Mouse (Mus musculus) limb, embryonic 14.5 days (tissue): ENCODE measurements around the gene Ercc8. TPM values are rescaled to one million over a fixed set of nuclear protein-coding genes. Genes with fewer than 3 reads are reported as not detected.

ENCODE experiments used
- ATAC-seq: fragments of 200-750 bp; cut with Nextera tagmentation; 2 replicates; pipeline ENCODE4 v1.8.0; 2017; ENCODE audit warnings: low read depth, moderate number of reproducible peaks, moderate TSS enrichment; ENCODE audit not compliant: low FRiP score
- DNase-seq: peaks from one replicate; pipeline ENCODE4 v3.0.0-alpha.2; 2015; ENCODE audit warnings: low spot score
- H3K27ac ChIP-seq: fragments of 300-500 bp; sonication (generic); replicated peaks from 2 replicates; pipeline ENCODE4 v1.5.1; 2014; ENCODE audit warnings: low read depth, mild to moderate bottlenecking, low read length, moderate library complexity, mixed read lengths
- H3K27me3 ChIP-seq: fragments of 300-500 bp; sonication (generic); 2 replicates; pipeline ENCODE4 v1.6.1; 2014; ENCODE audit warnings: low read length, mixed read lengths; ENCODE audit not compliant: control insufficient read depth, insufficient read depth
- H3K36me3 ChIP-seq: fragments of 300-500 bp; sonication (generic); 2 replicates; pipeline ENCODE4 v1.6.1; 2014; ENCODE audit warnings: mild to moderate bottlenecking, low read length, moderate library complexity, mixed read lengths; ENCODE audit not compliant: control insufficient read depth, insufficient read depth
- H3K4me1 ChIP-seq: fragments of 300-500 bp; sonication (generic); 2 replicates; pipeline ENCODE4 v1.6.1; 2014; ENCODE audit warnings: antibody characterized with exemption, low read length, mixed read lengths; ENCODE audit not compliant: control insufficient read depth, insufficient read depth
- H3K4me2 ChIP-seq: fragments of 300-500 bp; sonication (generic); replicated peaks from 2 replicates; pipeline ENCODE4 v1.6.1; 2014; ENCODE audit warnings: low read depth, mild to moderate bottlenecking, low read length, moderate library complexity; ENCODE audit not compliant: severe bottlenecking
- H3K4me3 ChIP-seq: fragments of 300-500 bp; sonication (generic); replicated peaks from 2 replicates; pipeline ENCODE4 v1.5.1; 2014; ENCODE audit warnings: low read length
- H3K9ac ChIP-seq: fragments of 300-500 bp; sonication (generic); 2 replicates; pipeline ENCODE4 v1.6.1; 2014; ENCODE audit warnings: mild to moderate bottlenecking, low read depth, low read length, moderate library complexity; ENCODE audit not compliant: severe bottlenecking
- H3K9me3 ChIP-seq: fragments of 300-500 bp; sonication (generic); 2 replicates; pipeline ENCODE4 v1.6.1; 2016; ENCODE audit warnings: low read length; ENCODE audit not compliant: control insufficient read depth
- POLR2A ChIP-seq: fragments of 200-500 bp; IDR thresholded peaks from 2 replicates; pipeline ENCODE4 v1.8.0; 2012; ENCODE audit warnings: inconsistent platforms, mild to moderate bottlenecking, moderate library complexity, borderline replicate concordance; ENCODE audit not compliant: insufficient read depth, insufficient read length; ENCODE audit errors: extremely low read depth
- WGBS: fragments of 180-500 bp; shearing (Covaris S2); extraction: QIAGEN DNeasy Blood & Tissue Kit; methylation state at CpG from one replicate; pipeline ENCODE4 v1.1.7; 2014; 5-methylcytosine and 5-hydroxymethylcytosine counted together
- polyA plus RNA-seq, 2 experiments: library from polyadenylated mRNA; depleted of rRNA in 1 of 2; stranded (reverse) in 1 of 2; unstranded in 1 of 2; fragments of >200 nt; fragmentation: Nextera tagmentation in 1 of 2; extraction: Ambion mirVana in 1 of 2; gene quantifications; 2 replicates each; pipeline versions ENCODE4 v1.2.1 to v1.2.3; 2012 to 2014

Ercc8 gene
- polyA plus RNA-seq, 2 experiments = 16.1 to 24.2 TPM

GRCm38 (mm10) chr13:108208090-108208489, 49.6 kb downstream of the Ercc8 start:
- no peak overlapping the region for H3K4me3 ChIP-seq
- H3K4me2 ChIP-seq = no peak overlapping the region
- H3K36me3 ChIP-seq = no peaks in the 10 kb centered on the region
- H3K27me3 ChIP-seq = no peaks in the 10 kb centered on the region
- 67% methylated on average over 5 of the region's 5 CpGs for WGBS
- no peak for ATAC-seq
- H3K9ac ChIP-seq = no peak overlapping the region
- H3K27ac ChIP-seq = no peak overlapping the region
- H3K4me1 ChIP-seq = no peaks in the 10 kb centered on the region
- H3K9me3 ChIP-seq = no peaks in the 10 kb centered on the region
- TF ChIP-seq POLR2A = no peak
- no peak for DNase-seq

- DNase-seq (no peak), ATAC-seq (no peak)
- H3K36me3 ChIP-seq = no peaks in the 10 kb centered on the region
- H3K9me3 ChIP-seq = no peaks in the 10 kb centered on the region
- H3K4me1 ChIP-seq = 0 out of 2 replicates have a peak, but pooled peaks cover 3% of the 10 kb centered on the region
- 85% methylated on average over 8 of the region's 8 CpGs for WGBS
- H3K27me3 ChIP-seq = peaks cover 20% of the 10 kb centered on the region
- no peak for TF ChIP-seq POLR2A
- no peak overlapping the region for H3K4me2 ChIP-seq
- H3K9ac ChIP-seq = no peak overlapping the region
- H3K27ac ChIP-seq = no peak overlapping the region
- H3K4me3 ChIP-seq = no peak overlapping the region
Observed at GRCm38 (mm10) chr13:108210960-108211359, 52.4 kb downstream of the Ercc8 start.

- DNase-seq = no peak
- peaks cover 31% of the 10 kb centered on the region for H3K27me3 ChIP-seq
- H3K9ac ChIP-seq = no peak overlapping the region
- no peaks in the 10 kb centered on the region for H3K36me3 ChIP-seq
- no peaks in the 10 kb centered on the region for H3K9me3 ChIP-seq
- TF ChIP-seq POLR2A = no peak
- no peak overlapping the region for H3K4me3 ChIP-seq
- 57% methylated on average over 5 of the region's 5 CpGs for WGBS
- H3K4me2 ChIP-seq = no peak overlapping the region
- 0 out of 2 replicates have a peak, but pooled peaks cover 3% of the 10 kb centered on the region for H3K4me1 ChIP-seq
- no peak for ATAC-seq
- H3K27ac ChIP-seq = no peak overlapping the region
Observed at GRCm38 (mm10) chr13:108212397-108213018, 54.0 kb downstream of the Ercc8 start.

- H3K9ac ChIP-seq = peak within 1 kb of the TSS; percentile 66
- H3K4me3 ChIP-seq = peak within 1 kb of the TSS; percentile 68
- H3K9me3 ChIP-seq = no peaks in the 10 kb centered on the region
- H3K27me3 ChIP-seq = peaks cover 31% of the 10 kb centered on the region
- 0 out of 2 replicates have a peak, but pooled peaks cover 3% of the 10 kb centered on the region for H3K4me1 ChIP-seq
- no peaks in the 10 kb centered on the region for H3K36me3 ChIP-seq
- H3K27ac ChIP-seq = no peak within 1 kb of the TSS
- under 1% methylated on average over 22 of the region's 40 CpGs for WGBS
- peak within 1 kb of the TSS; percentile 99 for H3K4me2 ChIP-seq
- peak; percentile 54 for DNase-seq
- TF ChIP-seq POLR2A = no peak
- ATAC-seq = peak; percentile 85
Observed at GRCm38 (mm10) chr13:108214081-108214484, 55.6 kb downstream of the Ercc8 start, which contains the start of gene Elovl7. Gene Elovl7, plus strand, starts transcription at chr13:108214404.

- Histone ChIP-seq H3K9ac (peak overlapping the region; percentile 66), H3K27me3 (peaks cover 34% of the 10 kb centered on the region), H3K4me3 (peak overlapping the region; percentile 68), H3K27ac (no peak overlapping the region), H3K4me2 (peak overlapping the region; percentile 99), H3K36me3 (no peaks in the 10 kb centered on the region), H3K9me3 (no peaks in the 10 kb centered on the region), H3K4me1 (0 out of 2 replicates have a peak, but pooled peaks cover 3% of the 10 kb centered on the region)
- WGBS = 0% methylated on average over 31 of the region's 50 CpGs
- TF ChIP-seq POLR2A = no peak
- DNase-seq (no peak), ATAC-seq (peak; percentile 27; the same call in 1 of the 2 replicates)
Observed at GRCm38 (mm10) chr13:108214485-108215107, 56.1 kb downstream of the Ercc8 start.
